Mouse (Mus musculus): ENCODE measurements around the gene 2210011C24Rik.
"Not testable (repeated sequence)": the region's sequence is repeated elsewhere in the genome, so short reads cannot be mapped to it uniquely, and the experiment has no call there.

Gene 2210011C24Rik

DNA sequence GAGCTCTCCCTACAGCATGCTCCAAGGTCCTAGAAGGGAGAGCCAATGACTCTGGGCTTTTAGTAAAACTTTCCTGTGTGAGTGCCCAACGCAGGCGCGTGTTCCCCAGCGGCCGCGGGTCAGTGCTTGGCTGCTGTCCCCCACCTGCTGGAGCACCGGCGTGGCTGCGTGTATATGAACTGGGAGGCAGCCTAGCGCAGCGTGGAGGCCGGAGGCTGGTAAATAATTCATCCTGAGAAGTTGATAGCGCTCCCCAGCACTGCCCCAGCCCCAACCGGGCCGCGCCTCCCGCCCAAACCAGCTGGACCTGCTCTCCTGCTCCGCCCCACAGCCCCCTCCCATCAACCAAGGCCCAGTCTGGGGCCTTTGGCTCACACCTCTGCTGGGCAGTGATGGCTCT lies 9.1 kb upstream of the 2210011C24Rik start, which contains the start of gene Palm3:
Palm3 (plus strand) TSS at position 376 of the 400 bp plus-strand sequence.
- DNase-seq (ENCODE audit: low spot score in 2 of 2) = no peak

DNA sequence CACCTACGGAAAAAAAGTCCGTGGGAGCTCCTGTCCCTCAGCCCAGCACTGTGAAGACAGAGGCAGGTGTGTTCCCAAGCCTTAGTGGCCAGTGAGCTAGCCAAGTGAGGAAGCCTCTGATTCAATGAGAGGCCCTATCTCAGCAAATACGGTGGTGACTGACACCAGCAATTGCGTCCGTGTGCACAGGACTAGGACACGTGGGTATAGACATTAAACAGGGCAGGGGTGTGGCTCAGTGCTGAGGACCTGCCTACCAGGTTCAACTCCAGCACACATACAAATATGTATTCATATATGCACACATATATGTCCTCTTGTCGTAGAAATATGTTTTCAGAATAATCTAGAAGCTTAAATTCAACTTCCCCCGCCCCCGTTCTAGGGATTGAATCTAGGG lies 7.8 kb upstream of the 2210011C24Rik start:
- no peak for DNase-seq (ENCODE audit: low spot score in 2 of 2)

DNA sequence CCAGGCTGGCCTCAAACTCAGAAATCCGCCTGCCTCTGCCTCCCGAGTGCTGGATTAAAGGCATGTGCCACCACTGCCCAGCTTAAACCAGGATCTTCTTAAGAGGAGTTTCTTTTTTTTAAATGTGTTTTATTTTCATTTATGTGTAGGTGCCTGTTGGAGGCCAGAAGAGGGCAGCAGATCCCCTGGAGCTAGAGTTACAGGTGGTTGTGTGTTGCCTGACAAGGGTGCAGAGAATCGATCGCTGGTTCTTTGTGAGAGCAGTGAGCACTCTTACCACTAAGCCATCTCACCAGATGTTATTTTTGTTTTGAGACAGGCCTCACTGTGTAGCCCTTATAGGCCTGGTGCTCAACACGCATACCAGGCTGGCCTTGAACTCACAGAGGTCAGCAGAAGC lies 3.9 kb upstream of the 2210011C24Rik start:
- DNase-seq (ENCODE audit: low spot score in 2 of 2) = no peak

DNA sequence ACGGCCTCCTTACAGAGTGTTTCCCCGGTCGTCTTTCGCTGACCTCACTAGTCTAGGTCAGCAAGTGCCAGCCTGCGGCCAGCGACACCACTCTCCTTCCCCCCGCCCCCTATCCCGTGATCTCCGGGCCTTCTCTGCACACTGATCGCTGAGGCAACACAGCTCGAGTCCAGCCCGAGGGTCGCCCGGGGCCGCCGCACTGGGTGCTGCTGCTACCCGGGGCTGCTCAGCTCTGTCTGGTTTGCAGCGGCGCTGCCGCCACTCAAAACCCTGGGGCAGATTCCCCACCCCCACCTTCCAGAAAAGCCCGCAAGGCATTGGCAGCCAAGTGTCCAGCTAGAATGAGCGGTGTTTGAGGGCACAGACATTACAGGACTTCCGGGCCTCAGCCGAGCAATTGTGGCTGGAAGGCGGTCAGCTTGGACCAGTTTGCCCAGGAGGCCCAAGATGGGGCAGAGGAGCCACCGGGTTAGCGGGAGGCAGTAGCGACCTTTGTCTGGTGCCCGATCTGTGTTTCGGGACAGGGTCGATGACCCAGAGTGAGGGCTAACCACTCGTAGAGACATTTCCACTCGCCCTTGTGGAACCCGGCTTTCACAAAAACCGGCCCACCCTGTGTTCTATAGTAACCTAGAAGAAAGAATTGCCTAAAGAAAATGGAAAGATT lies 661 bp upstream of the 2210011C24Rik start:
- no peak for DNase-seq (ENCODE audit: low spot score in 2 of 2)

DNA sequence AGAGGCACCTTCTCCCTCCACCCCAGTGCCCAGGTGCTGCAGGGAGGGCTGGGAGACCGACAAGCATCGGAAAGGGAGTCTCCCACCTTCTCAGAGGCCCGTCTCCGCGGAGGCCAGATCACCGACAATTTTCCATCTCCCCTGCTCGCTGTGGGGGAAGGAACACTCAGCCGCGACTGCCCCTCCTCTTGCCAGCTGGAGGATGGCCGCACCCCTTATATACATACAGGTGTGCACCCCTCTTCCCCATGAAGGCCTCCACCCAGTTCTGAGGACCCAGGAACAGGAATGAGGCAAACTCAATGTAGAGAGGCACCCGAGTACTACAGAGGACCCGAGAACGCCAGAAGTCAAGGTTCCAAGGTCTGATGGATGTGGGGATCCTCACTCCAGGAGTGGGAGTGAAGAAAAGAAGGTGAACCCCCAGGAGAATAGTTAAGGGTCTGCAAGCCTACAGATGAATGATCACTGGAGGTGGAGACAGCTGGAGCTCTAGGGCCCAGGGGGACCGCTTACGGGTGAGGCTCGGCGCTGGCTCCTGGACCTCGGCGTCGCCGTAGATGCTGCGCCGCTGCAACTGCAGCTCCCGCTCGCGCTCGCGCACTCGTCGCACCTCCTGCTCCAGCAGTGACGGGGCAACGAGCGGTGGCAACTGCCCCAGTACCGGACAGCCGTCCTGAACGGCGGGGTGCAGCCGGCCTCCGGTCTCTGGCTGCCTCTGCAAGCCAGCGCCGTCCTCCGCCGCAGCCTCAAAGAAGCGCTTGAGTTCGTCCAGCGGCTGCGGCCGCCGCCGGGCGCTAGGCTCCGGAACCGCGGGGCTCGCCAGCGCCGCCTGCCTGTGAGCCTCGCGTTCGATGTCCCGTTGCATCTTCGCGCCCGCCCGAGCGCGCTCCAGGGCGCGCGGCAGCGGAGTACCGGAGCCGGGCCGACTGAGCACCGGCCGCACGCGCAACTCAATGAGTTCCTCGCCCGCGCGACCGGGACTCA lies 1.1 kb downstream of the 2210011C24Rik start:
- peak; percentile 49 to 78 for DNase-seq (ENCODE audit: low spot score in 2 of 2)

DNA sequence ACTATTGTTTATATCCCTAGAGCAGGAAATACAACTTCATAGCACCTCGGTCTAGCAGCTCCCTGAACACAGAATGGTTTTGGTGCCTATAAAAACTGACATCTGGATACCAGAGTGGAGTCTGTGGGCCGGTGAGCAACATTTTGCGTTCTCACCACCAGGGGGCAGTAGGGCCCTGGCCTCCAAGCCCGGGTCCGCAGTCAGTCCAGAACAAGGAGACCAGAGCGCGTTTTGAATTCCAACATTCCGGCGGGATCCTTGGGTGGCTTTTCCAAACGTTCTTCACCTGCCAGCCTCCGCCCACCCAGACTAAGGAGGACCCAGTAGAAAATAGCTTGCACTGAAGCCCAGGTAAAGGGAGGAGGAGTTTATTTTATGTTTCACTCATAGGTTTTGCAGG lies 2.1 kb downstream of the 2210011C24Rik start:
- peak; percentile 69 to 74 for DNase-seq (ENCODE audit: low spot score in 2 of 2)

DNA sequence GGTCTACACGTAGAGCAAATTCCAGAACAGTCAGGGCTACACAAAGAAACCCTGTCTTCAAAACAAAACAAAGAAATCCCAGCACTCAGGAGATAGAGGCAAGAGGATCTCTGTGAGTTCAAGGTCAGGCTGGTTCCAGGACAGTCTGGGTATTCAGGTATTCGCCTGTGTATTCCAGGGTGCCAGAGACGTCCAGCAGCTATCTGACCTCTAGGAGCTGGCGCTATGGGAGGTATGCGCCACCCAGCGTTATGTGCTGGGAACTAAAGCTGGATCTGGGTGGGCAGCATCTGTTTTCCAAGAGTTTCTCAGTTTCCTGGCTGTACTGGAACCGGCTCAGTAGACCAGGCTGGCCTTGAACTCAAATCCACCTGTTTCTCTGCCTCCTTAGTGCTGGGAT lies 3.6 kb downstream of the 2210011C24Rik start:
- no peak for DNase-seq (ENCODE audit: low spot score in 2 of 2)

DNA sequence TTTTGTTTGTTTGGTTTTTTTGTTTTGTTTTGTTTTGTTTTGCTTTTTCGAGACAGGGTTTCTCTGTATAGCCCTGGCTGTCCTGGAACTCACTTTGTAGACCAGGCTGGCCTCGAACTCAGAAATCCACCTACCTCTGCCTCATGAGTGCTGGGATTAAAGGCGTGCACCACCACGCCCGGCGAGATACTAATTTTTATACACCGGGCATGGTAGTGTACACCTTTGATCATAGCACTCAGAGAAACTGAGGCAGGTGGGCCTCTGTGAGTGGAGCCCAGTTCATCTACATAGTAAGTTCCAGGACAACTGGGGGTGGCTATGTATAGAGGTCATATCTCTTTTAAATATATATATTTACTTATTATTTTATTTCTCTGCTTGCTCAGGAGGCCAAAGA lies 6.5 kb downstream of the 2210011C24Rik start:
- not testable (repeated sequence) for DNase-seq (ENCODE audit: low spot score in 2 of 2)

DNA sequence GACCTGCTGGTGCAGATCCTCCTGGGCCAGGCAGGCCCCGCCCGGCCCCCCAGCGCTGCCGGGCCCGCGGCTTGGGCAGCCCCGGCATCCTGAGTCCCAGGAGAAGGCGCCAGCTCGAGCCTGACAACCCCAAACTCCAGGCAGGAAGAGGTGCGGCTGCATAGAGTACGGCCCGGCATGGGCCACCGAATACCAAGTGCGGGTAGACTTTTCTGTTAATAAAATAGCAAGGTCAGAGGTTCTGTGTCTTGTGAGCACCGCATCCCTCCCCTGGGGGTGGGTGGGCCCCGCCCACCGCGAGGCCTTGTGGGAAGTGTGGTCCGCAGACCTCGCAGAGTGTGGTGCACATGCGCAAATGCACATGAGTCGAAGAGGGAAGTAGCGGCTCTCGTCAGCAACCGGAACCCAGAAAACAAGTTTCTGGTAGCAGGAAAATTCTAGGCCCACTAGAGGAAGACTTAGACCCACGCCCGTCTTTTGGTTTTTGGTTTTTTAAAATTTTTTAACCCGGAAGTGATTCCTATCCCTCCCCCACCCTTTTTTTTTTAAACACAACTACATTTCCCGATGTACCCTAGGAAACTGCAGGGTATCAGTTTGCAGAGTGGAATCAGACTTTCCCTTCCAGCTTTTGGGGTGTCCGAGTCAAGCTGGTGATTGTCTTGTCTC lies 7.3 kb downstream of the 2210011C24Rik start:
- peak; percentile 86 to 92 for DNase-seq (ENCODE audit: low spot score in 2 of 2)

DNA sequence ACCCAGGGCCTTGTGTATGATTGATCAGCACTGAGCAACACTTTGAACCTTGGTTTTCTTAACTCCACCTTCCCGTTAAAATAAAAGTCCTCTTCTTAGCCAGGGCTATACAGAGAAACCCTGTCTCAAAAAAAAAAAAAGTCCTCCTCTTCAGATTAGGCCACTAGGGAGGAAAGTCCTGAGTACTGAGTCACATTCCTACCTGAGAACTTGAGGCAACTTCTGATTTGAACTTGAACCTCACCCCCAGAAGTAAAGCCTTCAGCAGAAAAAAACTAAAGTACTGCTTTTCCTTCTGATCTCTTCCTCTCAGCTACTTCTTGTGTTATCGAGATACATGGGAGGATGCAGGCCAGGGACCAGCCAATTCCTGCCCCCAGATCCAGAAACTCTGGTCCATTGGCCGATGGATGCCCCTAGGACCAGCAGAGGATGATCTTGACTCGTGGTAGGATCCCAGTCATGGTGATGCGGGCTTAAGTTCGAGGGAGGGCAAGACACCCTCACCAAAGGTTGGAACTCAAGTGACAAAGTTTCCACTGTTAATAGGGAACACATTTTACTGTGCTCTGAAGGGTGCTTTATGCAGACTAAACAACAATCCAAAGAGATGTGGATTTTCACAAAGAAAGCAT lies 8.2 kb downstream of the 2210011C24Rik start:
- no peak for DNase-seq (ENCODE audit: low spot score in 2 of 2)

DNA sequence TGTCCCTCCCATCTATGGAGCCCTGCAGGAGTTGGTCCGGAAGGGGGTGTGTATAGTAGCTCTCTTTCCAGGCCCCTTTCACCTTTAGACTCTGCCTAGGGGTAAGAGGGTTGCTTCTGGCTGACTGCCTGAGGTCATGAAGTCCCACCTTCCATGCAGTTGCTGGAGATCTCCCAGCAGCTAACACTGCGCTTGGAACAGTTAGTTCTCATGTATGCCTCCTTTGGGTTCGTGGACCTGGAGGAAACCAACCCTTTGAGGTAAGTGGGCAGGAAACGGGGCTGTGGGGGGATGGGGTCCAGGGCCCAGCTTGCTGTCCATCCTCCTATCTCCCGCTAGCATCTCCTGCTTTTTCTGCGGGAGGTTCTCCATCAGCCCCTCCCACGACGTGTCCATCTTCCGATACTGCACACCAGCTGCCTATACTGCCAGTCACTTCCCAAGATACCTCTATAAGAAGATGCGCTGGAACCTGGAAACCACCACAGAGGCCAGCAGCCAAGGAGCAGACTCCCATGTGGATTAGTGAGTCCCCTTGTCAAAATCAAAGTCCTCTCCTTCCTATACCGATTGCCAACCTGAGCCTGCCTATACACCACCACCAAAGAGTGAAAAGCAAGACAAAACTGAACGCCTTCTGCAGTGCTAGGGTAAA lies 8.9 kb downstream of the 2210011C24Rik start:
- no peak for DNase-seq (ENCODE audit: low spot score in 2 of 2)

DNA sequence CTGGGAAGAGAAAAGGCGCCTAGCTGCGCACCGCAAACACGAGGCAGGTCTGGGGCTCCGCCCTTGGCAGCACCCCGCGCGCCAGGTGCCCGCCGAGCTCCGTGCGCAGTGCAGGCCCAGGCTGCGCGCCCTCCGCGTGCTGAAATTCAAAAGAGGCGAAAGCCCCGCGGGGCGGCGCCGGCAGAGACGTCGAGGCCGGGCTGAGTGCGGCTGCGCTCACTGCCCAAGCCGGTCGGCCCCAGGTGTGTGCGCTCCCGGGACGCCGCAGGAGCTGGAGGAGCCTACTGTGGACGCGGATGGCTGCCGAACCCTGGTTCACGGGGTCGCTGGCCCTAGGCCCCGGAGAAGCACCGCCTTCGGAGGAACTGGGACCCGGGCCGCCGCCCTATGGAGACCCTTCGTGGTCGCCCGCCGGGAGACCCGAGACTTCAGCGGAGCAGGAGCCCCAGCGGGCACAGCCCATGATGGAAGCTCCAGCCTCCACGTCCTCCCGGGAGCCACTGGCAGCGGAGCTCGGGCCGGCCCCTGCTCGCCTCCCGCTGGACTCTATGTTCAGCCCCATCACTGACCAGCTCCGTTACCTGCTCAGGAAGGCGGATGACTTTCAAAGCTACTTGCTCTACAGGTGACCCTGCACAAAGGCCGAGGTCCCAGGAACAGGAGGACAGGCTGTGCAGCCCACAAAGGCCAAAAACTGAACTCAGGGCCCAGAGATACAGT lies 10.5 kb downstream of the 2210011C24Rik start, which contains the start of gene 1700067K01Rik:
1700067K01Rik (plus strand) TSS at position 222 of the 720 bp plus-strand sequence.
- no peak for DNase-seq (ENCODE audit: low spot score in 2 of 2)

DNA sequence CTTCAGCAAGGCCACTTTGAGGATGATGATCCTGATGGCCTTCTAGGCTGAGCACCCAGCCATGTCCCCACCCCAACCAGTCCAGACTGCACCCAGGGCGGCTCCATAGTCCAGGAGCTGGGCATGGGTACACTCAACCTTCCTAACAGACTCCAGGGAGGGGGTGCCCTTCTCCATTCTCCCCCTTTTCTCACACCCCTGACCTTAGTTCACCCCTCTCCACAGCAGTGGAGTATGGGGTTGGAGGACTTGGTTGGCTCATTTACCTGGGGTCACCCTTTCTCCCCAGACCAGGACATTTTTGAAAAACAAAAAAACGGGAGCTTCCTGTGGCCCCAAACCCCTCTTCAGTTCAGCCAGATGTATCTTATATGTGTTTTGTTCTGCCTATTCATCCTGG lies 12.1 kb downstream of the 2210011C24Rik start:
- DNase-seq (ENCODE audit: low spot score in 2 of 2) = no peak

DNA sequence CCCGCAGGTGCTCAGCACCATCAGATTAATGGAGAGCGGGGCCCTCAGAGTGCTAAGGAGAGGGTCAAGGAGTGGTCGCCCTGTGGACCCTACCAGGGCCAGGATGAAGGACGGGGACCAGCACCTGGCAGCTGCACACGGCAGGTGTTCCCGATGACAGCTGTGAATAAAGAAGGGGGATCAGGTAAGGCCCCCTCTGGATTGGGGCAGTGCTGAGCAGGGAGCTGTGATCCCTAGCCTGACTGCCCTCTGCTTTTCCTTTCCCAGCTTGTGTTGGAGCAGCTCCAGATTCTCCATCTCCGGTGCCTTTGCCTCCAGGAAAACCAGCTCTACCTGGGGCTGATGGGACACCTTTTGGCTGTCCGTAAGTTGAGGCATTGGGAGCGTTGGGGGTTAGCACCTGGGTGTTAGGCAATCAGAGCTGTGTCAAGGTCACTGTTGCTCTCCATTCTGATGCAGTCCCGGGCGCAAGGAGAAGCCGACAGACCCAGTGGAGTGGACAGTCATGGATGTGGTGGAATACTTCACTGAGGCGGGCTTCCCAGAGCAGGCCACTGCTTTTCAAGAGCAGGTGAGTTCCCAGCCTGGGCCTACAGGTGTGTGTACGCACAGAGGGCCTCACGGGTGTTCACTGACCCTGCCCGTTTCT lies 12.8 kb downstream of the 2210011C24Rik start:
- no peak for DNase-seq (ENCODE audit: low spot score in 2 of 2)

DNA sequence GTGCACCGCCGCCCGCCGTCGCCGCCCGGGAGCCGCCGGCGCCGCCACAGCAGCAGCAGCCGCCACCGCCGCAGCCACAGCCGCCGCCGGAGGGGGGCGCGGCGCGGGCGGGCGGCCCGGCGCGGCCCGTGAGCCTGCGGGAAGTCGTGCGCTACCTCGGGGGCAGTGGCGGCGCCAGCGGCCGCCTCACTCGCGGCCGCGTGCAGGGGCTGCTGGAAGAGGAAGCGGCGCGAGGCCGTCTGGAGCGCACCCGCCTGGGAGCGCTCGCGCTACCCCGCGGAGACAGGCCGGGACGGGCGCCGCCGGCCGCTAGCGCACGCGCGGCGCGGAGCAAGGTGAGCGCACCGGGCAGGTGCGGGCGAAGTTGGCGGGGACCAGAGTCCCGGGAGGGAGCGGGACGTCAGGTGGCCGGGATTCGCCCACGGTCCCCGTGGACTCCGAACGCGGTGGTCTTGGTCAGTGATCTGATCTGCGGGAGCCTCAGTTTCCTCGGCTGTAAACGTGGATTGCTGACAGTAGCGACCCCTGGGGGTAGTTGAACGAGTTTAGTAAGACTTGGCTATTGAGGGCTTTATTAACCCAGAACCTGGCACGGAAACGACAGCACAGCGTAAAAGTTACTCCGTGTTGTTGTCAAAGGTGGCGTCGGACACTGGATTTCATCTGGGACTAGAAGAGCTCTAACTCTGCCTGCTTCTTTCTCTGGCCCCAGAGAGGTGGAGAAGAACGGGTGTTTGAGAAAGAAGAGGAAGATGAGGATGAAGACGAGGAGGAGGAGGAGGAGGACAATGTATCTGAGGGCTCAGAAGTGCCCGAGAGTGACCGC lies 13.5 kb downstream of the 2210011C24Rik start:
- DNase-seq (ENCODE audit: low spot score in 2 of 2) = peak in 1 of 2 experiments; percentile 67

DNA sequence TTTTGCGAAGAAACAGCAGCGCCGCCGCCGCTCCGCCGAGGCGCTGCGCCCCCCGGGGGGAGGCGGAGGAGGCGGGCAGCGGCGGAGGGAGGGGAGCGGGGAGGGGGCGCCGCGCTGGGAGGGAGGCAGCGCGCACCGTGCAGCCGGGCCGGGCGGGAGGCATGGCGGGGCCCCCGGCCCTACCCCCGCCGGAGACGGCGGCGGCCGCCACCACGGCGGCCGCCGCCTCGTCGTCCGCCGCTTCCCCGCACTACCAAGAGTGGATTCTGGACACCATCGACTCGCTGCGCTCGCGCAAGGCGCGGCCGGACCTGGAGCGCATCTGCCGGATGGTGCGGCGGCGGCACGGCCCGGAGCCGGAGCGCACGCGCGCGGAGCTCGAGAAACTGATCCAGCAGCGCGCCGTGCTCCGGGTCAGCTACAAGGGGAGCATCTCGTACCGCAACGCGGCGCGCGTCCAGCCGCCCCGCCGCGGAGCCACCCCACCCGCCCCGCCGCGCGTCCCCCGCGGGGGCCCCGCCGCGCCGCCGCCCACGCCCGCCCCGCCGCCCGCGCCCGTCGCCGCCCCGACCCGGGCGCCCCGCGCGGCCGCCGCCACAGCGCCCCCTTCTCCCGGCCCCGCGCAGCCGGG lies 14.3 kb downstream of the 2210011C24Rik start, which contains the start of gene Samd1:
Samd1 (plus strand) TSS at position 162 of the 631 bp plus-strand sequence.
- peak in 1 of 2 experiments; percentile 39 for DNase-seq (ENCODE audit: low spot score in 2 of 2)

DNA sequence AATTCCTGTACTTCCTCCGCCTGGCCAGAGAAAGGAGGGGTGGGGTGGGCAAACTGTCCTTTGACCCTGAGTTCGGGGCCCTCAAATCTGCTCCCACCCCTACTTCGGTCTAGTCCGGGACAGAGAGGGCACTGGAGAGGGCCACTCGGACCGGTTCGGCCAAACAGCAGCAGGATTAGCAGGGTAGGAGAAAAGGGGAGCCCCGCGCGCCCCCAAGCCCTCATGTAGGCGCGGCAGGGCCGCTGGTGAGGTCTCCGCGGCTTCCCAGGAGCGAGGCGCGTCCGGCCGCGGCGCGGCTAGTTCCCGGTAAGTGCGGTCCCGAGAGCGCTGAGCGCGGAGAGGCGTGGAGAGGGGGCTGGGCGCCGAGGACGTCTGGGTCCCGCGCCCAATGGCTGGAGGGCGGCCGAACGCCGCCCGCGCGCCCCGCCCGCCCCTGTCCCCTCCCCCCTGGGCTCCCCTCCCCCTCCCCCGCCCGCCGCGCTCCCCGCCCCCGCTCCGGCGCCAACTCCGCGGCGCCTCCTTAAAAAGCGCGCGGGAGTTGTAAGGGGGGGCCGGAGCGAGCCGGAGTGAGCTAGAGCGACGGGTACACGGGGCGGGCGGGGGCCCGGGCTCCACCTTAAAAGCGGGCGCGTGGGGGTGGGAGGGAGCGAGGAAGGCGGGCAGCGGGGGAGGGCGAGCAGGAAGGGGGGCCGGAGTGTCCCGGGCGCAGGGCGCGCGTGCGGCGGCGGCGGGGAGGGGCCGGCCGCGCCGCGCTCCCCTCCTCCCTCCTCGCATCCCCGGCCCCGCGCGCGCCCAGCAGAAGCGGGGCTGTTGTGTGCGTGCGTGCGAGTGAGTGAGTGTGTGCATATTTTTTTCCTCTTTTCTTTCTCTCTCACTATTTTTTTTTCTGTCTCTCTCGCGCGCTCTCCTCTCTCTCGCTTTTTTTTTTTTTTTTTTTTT lies 15.1 kb downstream of the 2210011C24Rik start:
- DNase-seq (ENCODE audit: low spot score in 2 of 2) = peak; percentile 85 to 87

Measured in urinary bladder, adult 18-20 months (tissue).